Comparison of ENCODE assay signal across 8 mouse cellular contexts in genomic region chr6:52217459-52217768, GRCm38 (mm10). TPM values are rescaled to one million over a fixed set of nuclear protein-coding genes. Genes with fewer than 3 reads are reported as not detected.
DNase-seq lines count a peak whose midpoint lies in the region; ATAC-seq and TF ChIP-seq lines count a peak whose summit lies in the region.

No protein-coding gene starts in this region.

- peak; percentile 96 for DNase-seq in kidney, postnatal 14 days
- DNase-seq in thymus, postnatal 25 days, result peak; percentile 76
- no peak for DNase-seq in right cerebral cortex, adult 2 months (ENCODE audit: low spot score in 2 of 2)
- DNase-seq in spleen, adult 18-20 months, result no peak

- TF ChIP-seq EP300 in ES-Bruce4 (IDR thresholded peaks at IDR 0.05; ENCODE audit: insufficient read depth, low read depth, low read length), result no peak

- TF ChIP-seq CTCF in ES-Bruce4 (IDR thresholded peaks at IDR 0.05; ENCODE audit: low read depth, low read length), result no peak

- no peak for TF ChIP-seq POLR2A in ES-Bruce4 (IDR thresholded peaks at IDR 0.05; ENCODE audit: insufficient read depth, low read length)

- no peaks in the 10 kb centered on the region for H3K36me3 ChIP-seq in ES-Bruce4 (ENCODE audit: control insufficient read depth, insufficient read depth, low read length, poor library complexity, severe bottlenecking)

- H3K4me3 ChIP-seq in ES-Bruce4 (ENCODE audit: low read depth, low read length), result peak overlapping the region; percentile 28
- H3K4me3 ChIP-seq in brown adipose tissue, adult 24 weeks (ENCODE audit: insufficient read depth, low read depth, low read length), result peak overlapping the region; percentile 64

- H3K4me1 ChIP-seq in ES-Bruce4 (ENCODE audit: control insufficient read depth, insufficient read depth, low read length), result no peaks in the 10 kb centered on the region
- peaks cover 4% of the 10 kb centered on the region; the same call in 1 of the 2 replicates for H3K4me1 ChIP-seq in brown adipose tissue, adult 24 weeks (ENCODE audit: control insufficient read depth, insufficient read depth, insufficient read length, low read length)

- ATAC-seq in granulocyte monocyte progenitor cell, adult 5-6 weeks (replicated peaks; ENCODE audit: poor library complexity, severe bottlenecking), result peak; percentile 59
- ATAC-seq in megakaryocyte, adult 5-6 weeks (ENCODE audit: poor library complexity, severe bottlenecking), result peak; percentile 35

- H3K27me3 ChIP-seq in ES-Bruce4 (ENCODE audit: control insufficient read depth, insufficient read depth, low read length, poor library complexity, severe bottlenecking), result peaks cover 58% of the 10 kb centered on the region

- peak overlapping the region; percentile 50; the same call in 1 of the 2 replicates for H3K9ac ChIP-seq in ES-Bruce4 (ENCODE audit: low read depth, poor library complexity, severe bottlenecking)

- no peaks in the 10 kb centered on the region for H3K9me3 ChIP-seq in ES-Bruce4 (replicated peaks; ENCODE audit: control insufficient read depth, insufficient read depth, low read length, poor library complexity, severe bottlenecking)

- no peak overlapping the region for H3K27ac ChIP-seq in ES-Bruce4 (ENCODE audit: insufficient read depth, low read length)
- peak overlapping the region; percentile 40; the same call in 1 of the 2 replicates for H3K27ac ChIP-seq in brown adipose tissue, adult 24 weeks (replicated peaks; ENCODE audit: low read depth, low read length)

RNA-seq across cellular contexts. Expression of gene Hoxa7, which starts 4.2 kb away (rescaled TPM):
- 0.65 and 1.4 TPM in 2 replicates for polyA plus RNA-seq in ES-Bruce4 (2011; ENCODE audit: insufficient read depth, insufficient read length, low read depth, missing spikeins)
- polyA plus RNA-seq in brown adipose tissue, adult 24 weeks (2012; ENCODE audit: insufficient read depth, insufficient read length, missing spikeins), result 11.4 and 11.5 TPM in 2 replicates
- 18.3 and 20.5 TPM in 2 replicates for total RNA-seq in granulocyte monocyte progenitor cell, adult 5-6 weeks (2014; fragmentation: Nextera tagmentation)
- total RNA-seq in granulocyte monocyte progenitor cell, adult 5-6 weeks (2017), result 6.4 and 10.8 TPM in 2 replicates
- total RNA-seq in megakaryocyte, adult 5-6 weeks (2015), result 1.2 and 1.8 TPM in 2 replicates
- 0.53 and 0.73 TPM in 2 replicates for total RNA-seq in megakaryocyte, adult 5-6 weeks (2017)

RNA-seq across cellular contexts. Expression of gene Gm28308, which starts 4.3 kb away (rescaled TPM):
- polyA plus RNA-seq in ES-Bruce4 (2011; ENCODE audit: insufficient read depth, insufficient read length, low read depth, missing spikeins), result not detected in 2 replicates
- not detected in 2 replicates for polyA plus RNA-seq in brown adipose tissue, adult 24 weeks (2012; ENCODE audit: insufficient read depth, insufficient read length, missing spikeins)
- not detected in 2 replicates for total RNA-seq in granulocyte monocyte progenitor cell, adult 5-6 weeks (2014; fragmentation: Nextera tagmentation)
- total RNA-seq in granulocyte monocyte progenitor cell, adult 5-6 weeks (2017), result not detected in 2 replicates
- total RNA-seq in megakaryocyte, adult 5-6 weeks (2015), result not detected in 2 replicates
- total RNA-seq in megakaryocyte, adult 5-6 weeks (2017), result not detected in 2 replicates

RNA-seq across cellular contexts. Expression of gene Hoxa3, which starts 4.3 kb away (rescaled TPM):
- polyA plus RNA-seq in ES-Bruce4 (2011; ENCODE audit: insufficient read depth, insufficient read length, low read depth, missing spikeins), result 0.25 TPM in 1 of 2 replicates, not detected in the other
- 4.7 and 5.4 TPM in 2 replicates for polyA plus RNA-seq in brown adipose tissue, adult 24 weeks (2012; ENCODE audit: insufficient read depth, insufficient read length, missing spikeins)
- total RNA-seq in granulocyte monocyte progenitor cell, adult 5-6 weeks (2014; fragmentation: Nextera tagmentation), result 1.7 and 3.1 TPM in 2 replicates
- 0.34 TPM in 1 of 2 replicates, not detected in the other for total RNA-seq in granulocyte monocyte progenitor cell, adult 5-6 weeks (2017)
- 0.93 TPM in 1 of 2 replicates, not detected in the other for total RNA-seq in megakaryocyte, adult 5-6 weeks (2015)
- total RNA-seq in megakaryocyte, adult 5-6 weeks (2017), result not detected in 2 replicates

RNA-seq across cellular contexts. Expression of gene Hoxa6, which starts 8.9 kb away (rescaled TPM):
- not detected in 2 replicates for polyA plus RNA-seq in ES-Bruce4 (2011; ENCODE audit: insufficient read depth, insufficient read length, low read depth, missing spikeins)
- not detected in 2 replicates for polyA plus RNA-seq in brown adipose tissue, adult 24 weeks (2012; ENCODE audit: insufficient read depth, insufficient read length, missing spikeins)
- 1.3 TPM in 1 of 2 replicates, not detected in the other for total RNA-seq in granulocyte monocyte progenitor cell, adult 5-6 weeks (2014; fragmentation: Nextera tagmentation)
- 0.41 TPM in 1 of 2 replicates, not detected in the other for total RNA-seq in granulocyte monocyte progenitor cell, adult 5-6 weeks (2017)
- total RNA-seq in megakaryocyte, adult 5-6 weeks (2015), result not detected in 2 replicates
- total RNA-seq in megakaryocyte, adult 5-6 weeks (2017), result not detected in 2 replicates

RNA-seq across cellular contexts. Expression of gene Hoxa5, which starts 13.0 kb away (rescaled TPM):
- not detected in 2 replicates for polyA plus RNA-seq in ES-Bruce4 (2011; ENCODE audit: insufficient read depth, insufficient read length, low read depth, missing spikeins)
- 35.9 and 39.4 TPM in 2 replicates for polyA plus RNA-seq in brown adipose tissue, adult 24 weeks (2012; ENCODE audit: insufficient read depth, insufficient read length, missing spikeins)
- 2.3 and 2.8 TPM in 2 replicates for total RNA-seq in granulocyte monocyte progenitor cell, adult 5-6 weeks (2014; fragmentation: Nextera tagmentation)
- 0.36 and 0.43 TPM in 2 replicates for total RNA-seq in granulocyte monocyte progenitor cell, adult 5-6 weeks (2017)
- total RNA-seq in megakaryocyte, adult 5-6 weeks (2015), result 0.09 and 0.13 TPM in 2 replicates
- 0.18 TPM in 1 of 2 replicates, not detected in the other for total RNA-seq in megakaryocyte, adult 5-6 weeks (2017)

Comparison
In these comparisons a context has a peak if more than half of its experiments do, and no peak if none do; other contexts are left out.
1. DNase-seq: peak in kidney, postnatal 14 days (single experiment) and thymus, postnatal 25 days (single experiment); none in right cerebral cortex, adult 2 months (0 of 2) and spleen, adult 18-20 months (0 of 2).